Mouse (Mus musculus): Measurements from ENCODE around the gene Dctn5.

Dctn5 gene

DNA sequence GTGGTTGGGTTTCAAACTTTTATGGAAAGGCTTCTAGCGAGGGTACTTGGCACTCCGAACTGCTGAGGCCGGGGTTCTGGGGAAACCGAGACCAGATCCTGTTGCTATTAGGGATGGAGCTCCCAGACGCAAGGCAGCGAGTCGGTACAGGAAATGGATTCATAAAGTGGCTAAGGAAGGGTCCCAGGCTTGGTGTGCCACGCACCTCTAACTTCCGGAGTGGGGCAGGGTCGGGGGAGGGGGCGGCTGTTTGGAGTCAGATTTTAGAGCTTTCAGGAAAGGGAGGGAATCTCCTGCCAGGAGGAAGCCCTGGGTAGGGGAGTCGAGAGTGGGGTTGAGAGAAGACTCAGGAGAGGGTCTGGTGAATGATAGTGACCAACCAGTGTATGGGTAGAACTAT is 27.2 kb downstream of the Dctn5 start:
- peak; percentile 25 for DNase-seq (ENCODE audit: low spot score)

DNA sequence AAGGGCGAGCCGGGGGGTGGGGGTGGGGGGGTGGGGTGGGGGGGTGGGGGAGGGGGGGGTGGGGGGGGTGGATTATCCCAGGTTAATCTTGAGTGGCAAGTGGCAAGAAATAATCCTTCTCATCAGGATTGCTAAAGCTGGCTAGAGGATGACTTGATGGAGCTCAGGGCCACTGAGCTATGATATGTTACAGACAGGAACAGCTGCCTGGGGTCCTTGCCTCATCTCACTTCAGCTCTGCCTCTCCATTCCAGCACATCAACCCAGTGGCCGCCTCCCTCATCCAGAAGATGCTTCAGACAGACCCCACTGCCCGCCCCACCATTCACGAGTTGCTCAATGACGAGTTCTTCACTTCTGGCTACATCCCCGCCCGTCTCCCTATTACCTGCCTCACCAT is 30.9 kb downstream of the Dctn5 start:
- no peak for DNase-seq (ENCODE audit: low spot score)

- no peak for DNase-seq (ENCODE audit: low spot score)
Measured at GRCm38 (mm10) chr7:122167203-122167602, 34.4 kb downstream of the Dctn5 start.

- no peak for DNase-seq (ENCODE audit: low spot score)
Measured at GRCm38 (mm10) chr7:122170705-122171104, 37.9 kb downstream of the Dctn5 start.

DNA sequence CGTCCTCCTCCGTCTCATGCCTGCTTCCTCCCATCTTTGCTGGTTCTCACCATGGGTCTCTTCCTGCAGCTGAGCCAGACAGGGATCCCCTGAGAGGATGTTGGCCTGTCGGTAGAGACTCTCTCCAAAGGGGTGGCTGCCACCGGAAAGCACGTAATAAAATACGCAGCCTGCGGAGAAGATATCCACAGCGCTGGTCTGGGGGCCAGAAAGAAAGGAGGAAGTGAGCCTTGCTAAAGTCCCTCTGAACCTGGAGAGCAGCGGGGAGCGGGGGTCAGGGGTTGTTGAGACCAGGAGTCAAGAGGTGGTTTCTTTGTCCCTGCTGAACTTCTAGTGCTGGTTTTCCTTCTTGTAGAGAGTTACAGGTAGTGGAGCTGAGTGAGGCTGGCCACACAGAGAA is 38.8 kb downstream of the Dctn5 start:
- DNase-seq (ENCODE audit: low spot score): no peak

- DNase-seq (ENCODE audit: low spot score): no peak
Measured at GRCm38 (mm10) chr7:122180720-122181119, 47.9 kb downstream of the Dctn5 start.

DNA sequence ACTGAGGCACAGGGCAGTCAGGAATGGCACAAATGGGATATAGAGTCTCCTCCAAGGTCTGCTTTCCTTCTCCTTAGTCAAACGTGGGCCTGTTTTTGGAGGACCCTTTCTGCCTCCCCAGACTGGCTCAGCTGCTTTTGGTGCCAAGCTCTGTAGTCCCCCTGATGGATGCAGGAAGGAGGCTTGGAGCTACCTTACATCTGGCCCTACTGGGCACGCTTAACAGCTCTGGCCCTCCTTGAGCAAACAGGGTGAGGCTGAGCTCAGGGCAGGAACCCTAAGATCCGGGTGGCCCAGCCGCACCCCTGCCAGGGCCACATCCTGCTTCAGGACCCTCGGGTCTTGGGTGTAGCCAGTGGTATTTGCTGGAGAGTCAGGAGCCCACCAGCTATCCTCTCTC is 51.7 kb downstream of the Dctn5 start:
- no peak for DNase-seq (ENCODE audit: low spot score)

GRCm38 (mm10) chr7:122186043-122186442 is 53.2 kb downstream of the Dctn5 start, which contains the start of gene Ern2:
TSS of gene Ern2 (minus strand) at chr7:122186207.
- no peak for DNase-seq (ENCODE audit: low spot score)

GRCm38 (mm10) chr7:122189484-122189883 is 56.6 kb downstream of the Dctn5 start:
- DNase-seq (ENCODE audit: low spot score): peak; percentile 17

DNA sequence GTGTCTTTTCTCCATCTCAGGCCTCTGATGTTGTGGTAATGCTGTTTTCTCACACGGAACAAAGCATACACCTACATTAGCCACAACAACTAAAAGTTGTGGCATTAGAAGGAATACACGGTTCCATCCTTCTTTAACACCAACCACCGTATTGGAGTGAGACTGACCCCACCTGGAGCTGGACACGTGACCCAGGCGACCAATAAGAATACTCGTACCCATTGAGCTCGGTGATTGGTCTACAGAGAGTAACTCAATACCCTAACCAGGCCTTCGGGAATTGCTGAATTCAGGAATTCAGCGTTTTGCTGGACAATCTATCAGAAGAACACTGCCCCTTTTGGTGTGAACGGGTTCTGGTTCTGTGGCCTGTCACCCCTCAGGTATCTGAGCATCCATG is 58.3 kb downstream of the Dctn5 start:
- no peak for DNase-seq (ENCODE audit: low spot score)

DNA sequence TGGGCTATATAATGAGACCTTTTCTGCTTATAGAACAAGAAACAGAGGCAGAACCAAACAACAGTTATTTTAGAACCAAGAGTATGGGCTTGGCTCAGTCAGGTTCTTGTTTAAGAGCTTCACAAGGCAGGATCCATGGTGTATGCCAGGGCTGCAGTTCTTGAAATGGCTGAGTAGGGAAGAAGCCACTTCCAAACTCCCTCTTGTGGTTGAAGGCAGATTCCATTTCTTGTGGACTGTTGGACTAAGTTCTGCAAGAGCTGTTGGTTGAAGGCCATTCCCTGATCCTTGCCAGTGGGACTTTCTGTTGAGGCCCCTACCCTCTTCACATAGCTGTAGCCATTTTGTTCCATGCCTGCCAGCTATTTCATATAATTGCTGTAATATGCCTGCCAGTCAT is 61.1 kb downstream of the Dctn5 start:
- DNase-seq (ENCODE audit: low spot score): no peak

DNA sequence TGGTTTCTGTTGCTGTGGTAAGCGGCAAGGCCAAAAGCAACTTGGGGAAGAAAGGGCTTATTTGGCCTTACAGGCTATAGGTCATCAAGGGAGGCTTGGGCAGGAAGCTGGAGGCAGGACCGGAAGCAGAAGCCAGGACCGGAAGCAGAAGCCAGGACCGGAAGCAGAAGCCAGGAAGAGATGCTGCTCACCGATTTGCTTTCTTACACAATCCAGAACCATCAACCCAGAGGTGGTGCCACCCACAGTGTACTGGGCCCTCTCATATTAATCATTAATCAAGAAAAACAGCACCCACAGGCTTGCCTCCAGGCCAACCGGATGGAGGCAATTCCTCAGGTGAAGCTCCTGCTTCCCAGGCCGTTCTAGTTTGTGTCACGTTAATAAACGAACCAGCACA is 63.9 kb downstream of the Dctn5 start:
- no peak for DNase-seq (ENCODE audit: low spot score)

DNA sequence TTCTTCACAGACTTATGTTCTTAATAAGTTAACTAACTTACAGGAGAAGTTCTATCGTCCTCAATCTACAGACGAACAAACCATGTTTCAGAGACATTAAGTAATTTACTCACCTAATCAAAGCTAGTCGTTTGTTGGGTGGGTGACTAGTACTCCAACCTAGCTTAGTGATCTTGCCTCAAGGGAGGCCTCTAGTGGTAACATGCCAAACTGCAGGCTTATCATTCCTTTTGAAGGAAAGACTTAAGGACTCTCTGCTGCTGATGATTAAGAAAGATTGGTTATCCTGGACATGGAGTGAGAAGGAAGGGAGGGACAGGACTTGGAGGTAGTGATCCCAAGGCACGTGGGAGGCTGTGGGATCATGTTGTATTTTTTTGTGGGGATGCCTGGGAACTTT is 64.5 kb downstream of the Dctn5 start:
- peak; percentile 33 for DNase-seq (ENCODE audit: low spot score)

Measured in yolk sac, embryonic 10.5 days (tissue).